Mouse (Mus musculus): ENCODE results near the gene Sult5a1. TPM values are rescaled to one million over a fixed set of nuclear protein-coding genes. Genes with fewer than 3 reads are reported as not detected.
"Not testable (repeated sequence)": the region's sequence is repeated elsewhere in the genome, so short reads cannot be mapped to it uniquely, and the experiment has no call there.

The Sult5a1 gene
- 2.9 and 4.3 TPM in 2 replicates for polyA plus RNA-seq (2014; fragmentation: Nextera tagmentation; extraction: Ambion mirVana)

GRCm38 (mm10) chr8:123157888-123158465 lies at the start of gene Sult5a1:
Gene Sult5a1 (minus strand): TSS chr8:123158315.
- H3K27ac ChIP-seq (ENCODE audit: low read depth, low read length): no peak within 1 kb of the TSS
- 0 out of 2 replicates have a peak within 1 kb of the TSS, but pooled peaks have one; percentile 3 for H3K4me2 ChIP-seq (ENCODE audit: low read depth, low read length, severe bottlenecking)
- no peak within 1 kb of the TSS for H3K4me3 ChIP-seq (ENCODE audit: low read depth, low read length)
- no peaks in the 10 kb centered on the region for H3K27me3 ChIP-seq (ENCODE audit: control insufficient read depth, insufficient read depth, low read length)
- 39% methylated on average over 13 of the region's 13 CpGs for WGBS
- no peaks in the 10 kb centered on the region for H3K9me3 ChIP-seq (ENCODE audit: control insufficient read depth, low read length)
- H3K9ac ChIP-seq (ENCODE audit: low read length): no peak within 1 kb of the TSS; the same call in 1 of the 2 replicates
- ATAC-seq (replicated peaks; ENCODE audit: low FRiP score) (no peak), DNase-seq (ENCODE audit: low spot score) (no peak)
- peaks cover 4% of the 10 kb centered on the region; the same call in 1 of the 2 replicates for H3K4me1 ChIP-seq (replicated peaks; ENCODE audit: control insufficient read depth, insufficient read depth, low read length)
- no peaks in the 10 kb centered on the region for H3K36me3 ChIP-seq (ENCODE audit: control insufficient read depth, insufficient read depth, low read length)

DNA sequence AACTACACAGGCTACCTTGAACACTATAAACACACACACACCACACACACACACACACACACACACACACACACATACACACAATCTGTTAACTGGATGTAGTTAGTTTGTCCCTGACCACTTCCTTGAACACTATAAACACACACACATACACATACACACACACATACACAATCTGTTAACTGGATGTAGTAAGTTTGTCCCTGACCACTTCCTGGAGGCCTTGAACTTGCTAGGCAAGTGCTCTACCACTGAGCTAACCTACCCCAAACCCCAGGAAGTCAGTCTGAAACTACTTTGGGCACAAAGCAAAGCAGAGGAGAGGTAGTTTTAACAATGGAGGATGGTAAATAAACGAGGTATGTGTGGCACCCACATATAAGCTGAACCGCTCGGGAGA lies 45.5 kb upstream of the Sult5a1 start:
- DNase-seq (ENCODE audit: low spot score) (no peak), ATAC-seq (replicated peaks; ENCODE audit: low FRiP score) (no peak)
- Histone ChIP-seq H3K27ac (ENCODE audit: low read depth, low read length) (no peak overlapping the region), H3K36me3 (ENCODE audit: control insufficient read depth, insufficient read depth, low read length) (no peaks in the 10 kb centered on the region; the same call in 1 of the 2 replicates), H3K4me3 (ENCODE audit: low read depth, low read length) (no peak overlapping the region), H3K27me3 (ENCODE audit: control insufficient read depth, insufficient read depth, low read length) (no peaks in the 10 kb centered on the region), H3K4me1 (replicated peaks; ENCODE audit: control insufficient read depth, insufficient read depth, low read length) (no peaks in the 10 kb centered on the region), H3K9ac (ENCODE audit: low read length) (no peak overlapping the region), H3K4me2 (ENCODE audit: low read depth, low read length, severe bottlenecking) (no peak overlapping the region), H3K9me3 (ENCODE audit: control insufficient read depth, low read length) (no peaks in the 10 kb centered on the region)
- 94% methylated on average over 3 of the region's 3 CpGs for WGBS

DNA sequence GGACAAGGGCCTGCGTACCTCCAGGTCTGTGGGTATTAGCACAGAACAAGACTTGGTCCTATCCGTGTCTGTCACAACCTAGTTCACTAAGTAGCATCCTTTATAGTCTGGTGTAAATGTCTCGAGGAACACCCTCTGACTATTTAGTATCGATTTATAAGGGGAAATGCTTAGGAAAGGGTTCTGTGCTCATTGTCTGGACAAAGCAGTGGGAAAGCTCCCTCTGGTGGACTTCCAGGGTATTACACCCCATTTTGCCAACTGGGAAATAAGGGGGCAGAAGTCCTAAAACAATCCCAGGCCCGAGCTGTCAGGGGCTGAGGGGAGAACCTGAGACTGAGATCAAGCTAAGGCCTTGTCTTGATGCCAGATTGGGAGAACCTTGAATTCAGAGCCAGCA lies 44.2 kb upstream of the Sult5a1 start:
- no peaks in the 10 kb centered on the region; the same call in 1 of the 2 replicates for H3K36me3 ChIP-seq (ENCODE audit: control insufficient read depth, insufficient read depth, low read length)
- ATAC-seq (replicated peaks; ENCODE audit: low FRiP score): no peak
- no peak overlapping the region for H3K4me2 ChIP-seq (ENCODE audit: low read depth, low read length, severe bottlenecking)
- no peaks in the 10 kb centered on the region for H3K27me3 ChIP-seq (ENCODE audit: control insufficient read depth, insufficient read depth, low read length)
- WGBS: 27% methylated on average over 5 of the region's 5 CpGs
- H3K9ac ChIP-seq (ENCODE audit: low read length): no peak overlapping the region
- H3K27ac ChIP-seq (ENCODE audit: low read depth, low read length): no peak overlapping the region
- H3K4me3 ChIP-seq (ENCODE audit: low read depth, low read length): no peak overlapping the region
- H3K9me3 ChIP-seq (ENCODE audit: control insufficient read depth, low read length): no peaks in the 10 kb centered on the region
- no peaks in the 10 kb centered on the region for H3K4me1 ChIP-seq (replicated peaks; ENCODE audit: control insufficient read depth, insufficient read depth, low read length)
- DNase-seq (ENCODE audit: low spot score): peak; percentile 85

GRCm38 (mm10) chr8:123199864-123200263 lies 41.7 kb upstream of the Sult5a1 start:
- no peak overlapping the region for H3K4me3 ChIP-seq (ENCODE audit: low read depth, low read length)
- no peak overlapping the region for H3K9ac ChIP-seq (ENCODE audit: low read length)
- WGBS: 77% methylated on average over 14 of the region's 14 CpGs
- no peaks in the 10 kb centered on the region for H3K9me3 ChIP-seq (ENCODE audit: control insufficient read depth, low read length)
- H3K27ac ChIP-seq (ENCODE audit: low read depth, low read length): no peak overlapping the region
- H3K4me1 ChIP-seq (replicated peaks; ENCODE audit: control insufficient read depth, insufficient read depth, low read length): no peaks in the 10 kb centered on the region
- DNase-seq (ENCODE audit: low spot score) (no peak), ATAC-seq (replicated peaks; ENCODE audit: low FRiP score) (no peak)
- no peak overlapping the region for H3K4me2 ChIP-seq (ENCODE audit: low read depth, low read length, severe bottlenecking)
- H3K36me3 ChIP-seq (ENCODE audit: control insufficient read depth, insufficient read depth, low read length): no peaks in the 10 kb centered on the region
- no peaks in the 10 kb centered on the region for H3K27me3 ChIP-seq (ENCODE audit: control insufficient read depth, insufficient read depth, low read length)

DNA sequence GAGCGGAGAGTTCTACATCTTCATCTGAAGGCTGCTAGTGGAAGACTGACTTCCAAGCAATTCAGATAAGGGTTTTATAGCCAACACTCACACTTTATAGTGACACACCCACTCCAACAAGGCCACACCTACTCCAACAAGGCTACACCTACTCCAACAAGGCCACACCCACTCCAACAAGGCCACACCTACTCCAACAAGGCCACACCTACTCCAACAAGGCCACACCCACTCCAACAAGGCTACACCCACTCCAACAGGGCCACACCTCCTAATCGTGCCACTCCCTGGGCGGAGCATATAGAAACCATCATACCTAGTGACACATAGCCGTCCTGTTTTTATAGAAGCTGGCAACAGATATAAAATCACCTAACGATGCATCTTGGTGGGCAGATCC lies 38.9 kb upstream of the Sult5a1 start:
- not testable (repeated sequence) for ATAC-seq (replicated peaks; ENCODE audit: low FRiP score); H3K4me1 ChIP-seq (replicated peaks; ENCODE audit: control insufficient read depth, insufficient read depth, low read length); H3K36me3 ChIP-seq (ENCODE audit: control insufficient read depth, insufficient read depth, low read length); H3K9me3 ChIP-seq (ENCODE audit: control insufficient read depth, low read length); DNase-seq (ENCODE audit: low spot score); H3K9ac ChIP-seq (ENCODE audit: low read length); H3K4me3 ChIP-seq (ENCODE audit: low read depth, low read length); H3K27me3 ChIP-seq (ENCODE audit: control insufficient read depth, insufficient read depth, low read length); H3K4me2 ChIP-seq (ENCODE audit: low read depth, low read length, severe bottlenecking); H3K27ac ChIP-seq (ENCODE audit: low read depth, low read length)
- 80% methylated on average over 5 of the region's 5 CpGs for WGBS

DNA sequence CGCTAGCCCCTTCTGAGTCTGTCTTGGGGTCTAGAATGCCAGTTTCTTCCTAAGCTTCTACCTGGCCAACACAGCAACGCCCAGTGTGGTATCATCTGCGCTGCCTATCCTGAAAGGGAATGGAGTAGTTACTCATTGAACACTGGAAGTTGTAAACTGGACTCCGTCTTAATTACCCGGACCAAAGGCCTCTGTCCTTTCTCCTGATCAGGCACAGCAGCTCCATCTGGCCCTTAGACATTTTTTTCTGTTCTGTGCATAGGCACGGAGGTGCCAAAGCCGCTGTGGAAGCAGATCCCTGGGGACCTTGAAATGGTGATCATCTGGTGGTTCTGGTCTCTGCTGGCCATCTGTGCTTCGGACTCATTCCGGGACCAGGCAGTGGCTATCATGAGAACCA lies 35.7 kb upstream of the Sult5a1 start:
- Histone ChIP-seq H3K36me3 (ENCODE audit: control insufficient read depth, insufficient read depth, low read length) (no peaks in the 10 kb centered on the region), H3K27ac (ENCODE audit: low read depth, low read length) (no peak overlapping the region), H3K9ac (ENCODE audit: low read length) (no peak overlapping the region), H3K9me3 (ENCODE audit: control insufficient read depth, low read length) (no peaks in the 10 kb centered on the region), H3K4me2 (ENCODE audit: low read depth, low read length, severe bottlenecking) (no peak overlapping the region), H3K4me3 (ENCODE audit: low read depth, low read length) (no peak overlapping the region), H3K27me3 (ENCODE audit: control insufficient read depth, insufficient read depth, low read length) (no peaks in the 10 kb centered on the region), H3K4me1 (replicated peaks; ENCODE audit: control insufficient read depth, insufficient read depth, low read length) (no peaks in the 10 kb centered on the region)
- DNase-seq (ENCODE audit: low spot score) (no peak), ATAC-seq (replicated peaks; ENCODE audit: low FRiP score) (no peak)
- WGBS: 93% methylated on average over 9 of the region's 9 CpGs

DNA sequence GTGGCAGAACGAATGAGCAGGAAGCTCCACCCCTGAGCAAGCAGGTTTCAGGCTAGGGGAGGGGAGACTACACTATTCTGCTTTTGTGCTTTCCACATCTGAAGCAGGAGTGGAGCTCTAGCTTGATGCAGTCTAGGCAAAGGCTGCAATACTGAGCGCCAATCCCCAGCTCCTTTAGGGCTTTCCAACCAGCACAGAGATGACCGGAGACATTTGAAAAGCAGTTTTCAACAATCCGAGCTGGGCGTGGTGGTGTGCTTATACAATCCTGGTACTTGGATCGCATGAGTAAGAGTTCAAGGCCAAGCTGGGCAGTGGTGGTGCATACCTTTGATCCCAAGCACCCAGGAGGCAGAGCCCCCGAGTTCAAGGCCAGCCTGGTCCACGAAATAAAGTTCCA lies 33.8 kb upstream of the Sult5a1 start:
- Histone ChIP-seq H3K27me3 (ENCODE audit: control insufficient read depth, insufficient read depth, low read length) (no peaks in the 10 kb centered on the region), H3K9me3 (ENCODE audit: control insufficient read depth, low read length) (no peaks in the 10 kb centered on the region), H3K9ac (ENCODE audit: low read length) (no peak overlapping the region), H3K4me1 (replicated peaks; ENCODE audit: control insufficient read depth, insufficient read depth, low read length) (no peaks in the 10 kb centered on the region), H3K4me2 (ENCODE audit: low read depth, low read length, severe bottlenecking) (no peak overlapping the region), H3K36me3 (ENCODE audit: control insufficient read depth, insufficient read depth, low read length) (no peaks in the 10 kb centered on the region), H3K4me3 (ENCODE audit: low read depth, low read length) (no peak overlapping the region), H3K27ac (ENCODE audit: low read depth, low read length) (no peak overlapping the region)
- WGBS: 69% methylated on average over 7 of the region's 8 CpGs
- DNase-seq (ENCODE audit: low spot score) (no peak), ATAC-seq (replicated peaks; ENCODE audit: low FRiP score) (no peak)

GRCm38 (mm10) chr8:123190678-123191077 lies 32.6 kb upstream of the Sult5a1 start:
- no peak for ATAC-seq (replicated peaks; ENCODE audit: low FRiP score)
- H3K27ac ChIP-seq (ENCODE audit: low read depth, low read length): no peak overlapping the region

GRCm38 (mm10) chr8:123188841-123189240 lies 30.7 kb upstream of the Sult5a1 start:
- WGBS: 85% methylated on average over 7 of the region's 7 CpGs
- no peaks in the 10 kb centered on the region for H3K9me3 ChIP-seq (ENCODE audit: control insufficient read depth, low read length)
- DNase-seq (ENCODE audit: low spot score): no peak
- no peaks in the 10 kb centered on the region for H3K36me3 ChIP-seq (ENCODE audit: control insufficient read depth, insufficient read depth, low read length)
- H3K27me3 ChIP-seq (ENCODE audit: control insufficient read depth, insufficient read depth, low read length): no peaks in the 10 kb centered on the region
- H3K4me2 ChIP-seq (ENCODE audit: low read depth, low read length, severe bottlenecking): no peak overlapping the region
- no peak overlapping the region for H3K9ac ChIP-seq (ENCODE audit: low read length)
- 0 out of 2 replicates have a peak, but pooled peaks cover 2% of the 10 kb centered on the region for H3K4me1 ChIP-seq (replicated peaks; ENCODE audit: control insufficient read depth, insufficient read depth, low read length)
- no peak overlapping the region for H3K27ac ChIP-seq (ENCODE audit: low read depth, low read length)
- no peak overlapping the region for H3K4me3 ChIP-seq (ENCODE audit: low read depth, low read length)
- ATAC-seq (replicated peaks; ENCODE audit: low FRiP score): no peak

More at GRCm38 (mm10) chr8:123190678-123191077, 32.6 kb upstream of the Sult5a1 start:
- Histone ChIP-seq H3K4me1 (replicated peaks; ENCODE audit: control insufficient read depth, insufficient read depth, low read length) (no peaks in the 10 kb centered on the region), H3K27me3 (ENCODE audit: control insufficient read depth, insufficient read depth, low read length) (no peaks in the 10 kb centered on the region), H3K4me3 (ENCODE audit: low read depth, low read length) (no peak overlapping the region), H3K4me2 (ENCODE audit: low read depth, low read length, severe bottlenecking) (peak overlapping the region; percentile 26; the same call in 1 of the 2 replicates), H3K9ac (ENCODE audit: low read length) (no peak overlapping the region), H3K36me3 (ENCODE audit: control insufficient read depth, insufficient read depth, low read length) (no peaks in the 10 kb centered on the region), H3K9me3 (ENCODE audit: control insufficient read depth, low read length) (no peaks in the 10 kb centered on the region)
- peak; percentile 87 for DNase-seq (ENCODE audit: low spot score)
- WGBS: 1% methylated on average over 9 of the region's 9 CpGs
